Mouse (Mus musculus) erythroblast, adult 5-6 weeks (primary cell): ENCODE results near the gene Vrk2. TPM values are rescaled to one million over a fixed set of nuclear protein-coding genes. Genes with fewer than 3 reads are reported as not detected.

Experiments
- ATAC-seq: replicated peaks from 2 replicates; pipeline ENCODE4 v1.8.0; 2016; ENCODE audit warnings: moderate number of reproducible peaks, mild to moderate bottlenecking, moderate TSS enrichment, inconsistent platforms; ENCODE audit not compliant: poor library complexity, low FRiP score, severe bottlenecking
- total RNA-seq, 2 experiments: library from RNA; stranded (forward) in 1 of 2; stranded (reverse) in 1 of 2; fragments of 150-400 nt in 1 of 2; fragments of 200-764, 138-1000 nt in 1 of 2; gene quantifications; 2 replicates each; pipeline versions ENCODE4 v1.2.3 to v1.2.4; 2015 to 2017; ENCODE audit warnings: low replicate concordance in 2 of 2

Vrk2 gene
- total RNA-seq (2015; ENCODE audit: low replicate concordance) (38.7 and 39.0 TPM in 2 replicates), total RNA-seq (2017; ENCODE audit: low replicate concordance) (52.9 and 64.5 TPM in 2 replicates)

DNA sequence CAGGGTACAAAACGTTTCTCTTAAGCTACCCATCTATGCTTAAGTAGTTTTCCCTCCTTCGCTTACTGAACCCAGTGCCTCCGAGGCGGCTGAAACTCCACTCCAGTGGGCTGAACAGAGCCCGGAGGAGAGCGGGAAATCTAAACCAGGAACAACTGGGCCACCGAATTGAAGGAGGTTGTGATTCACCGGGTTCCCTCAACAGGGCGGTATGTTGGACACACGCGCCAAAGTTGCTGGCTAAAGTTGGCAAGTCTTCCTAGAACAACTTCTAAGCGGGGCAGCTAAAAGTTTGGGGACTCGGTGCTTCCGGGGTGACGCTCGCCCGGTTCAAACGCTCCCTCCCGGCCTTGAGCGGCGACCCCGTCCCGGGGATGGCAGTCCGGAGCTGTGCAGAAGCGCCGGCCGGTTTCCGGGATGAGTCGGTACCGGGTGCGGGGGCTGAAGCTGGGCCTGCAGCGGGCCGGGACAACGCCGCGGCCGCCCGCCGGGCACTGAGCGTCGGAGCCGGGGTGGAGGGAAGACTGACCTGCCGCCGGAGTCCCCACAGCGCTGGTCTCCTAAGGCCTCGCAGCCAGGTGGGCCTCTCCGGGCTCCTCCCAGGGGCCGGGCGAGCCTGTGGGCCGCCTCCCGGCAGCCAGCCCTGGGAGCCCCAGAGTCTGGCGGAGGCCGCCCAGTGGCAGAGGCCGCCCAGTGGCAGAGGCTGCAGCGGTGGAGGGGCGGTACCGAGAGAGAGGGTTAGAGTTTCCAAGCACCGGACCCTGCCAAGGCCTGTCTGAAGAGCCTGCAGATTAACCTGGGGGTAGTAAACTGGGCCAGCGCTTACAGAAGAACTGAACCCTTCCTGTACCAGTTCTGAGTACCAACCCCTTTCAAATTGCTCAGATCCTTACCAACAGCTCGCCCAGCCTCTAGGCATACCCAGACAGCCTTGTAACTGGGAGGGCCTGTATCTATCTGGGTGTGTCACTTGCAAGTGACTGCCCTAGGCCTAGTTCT, at the start of gene Vrk2, which contains the start of gene Gm6899:
Gene Vrk2 (minus strand): TSS at position 939 of the 999 bp plus-strand sequence.
Gene Gm6899 (plus strand): TSS at position 181 of the 999 bp plus-strand sequence.
- ATAC-seq = peak; percentile 95

DNA sequence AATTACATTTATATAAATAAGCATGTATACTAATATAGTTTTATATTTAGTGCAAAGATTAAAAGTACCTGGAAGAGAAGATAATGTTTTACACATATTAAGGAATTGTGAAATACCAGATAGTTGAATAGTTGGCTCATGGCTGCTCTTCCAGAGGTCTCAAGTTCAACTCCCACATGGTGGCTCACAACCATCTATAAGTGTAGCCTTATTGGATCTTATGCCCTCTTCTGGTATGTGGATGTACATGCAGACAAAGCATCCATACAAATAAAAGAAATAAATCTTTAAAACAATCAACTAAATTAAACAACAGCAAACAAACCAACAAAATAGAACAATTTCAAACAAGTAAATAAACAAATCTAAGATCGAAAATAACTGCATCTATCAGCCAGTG, 48.3 kb upstream of the Vrk2 start:
- no peak for ATAC-seq

DNA sequence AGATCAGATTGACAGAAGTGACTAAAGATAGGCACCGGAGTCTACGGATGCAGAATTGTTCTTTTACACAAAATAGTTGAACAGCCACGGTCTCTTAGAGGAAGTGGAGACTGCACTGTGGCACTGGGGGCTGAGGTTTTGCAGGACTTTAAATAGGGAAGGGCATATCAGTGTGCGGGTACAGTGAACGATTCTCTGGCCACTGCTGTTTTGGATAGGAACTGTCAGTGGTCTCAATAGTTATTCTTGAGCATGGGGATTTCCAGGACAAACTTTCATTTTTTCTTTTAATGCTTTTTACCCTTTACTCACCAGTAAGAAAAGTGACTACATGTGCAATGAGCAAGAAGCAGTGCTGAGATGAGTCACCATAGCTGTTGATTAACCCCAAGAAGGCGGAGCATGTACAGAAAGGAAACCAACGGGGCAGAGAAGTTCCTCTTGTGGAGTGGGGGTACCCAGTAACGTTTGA, 46.6 kb upstream of the Vrk2 start:
- no peak for ATAC-seq

DNA sequence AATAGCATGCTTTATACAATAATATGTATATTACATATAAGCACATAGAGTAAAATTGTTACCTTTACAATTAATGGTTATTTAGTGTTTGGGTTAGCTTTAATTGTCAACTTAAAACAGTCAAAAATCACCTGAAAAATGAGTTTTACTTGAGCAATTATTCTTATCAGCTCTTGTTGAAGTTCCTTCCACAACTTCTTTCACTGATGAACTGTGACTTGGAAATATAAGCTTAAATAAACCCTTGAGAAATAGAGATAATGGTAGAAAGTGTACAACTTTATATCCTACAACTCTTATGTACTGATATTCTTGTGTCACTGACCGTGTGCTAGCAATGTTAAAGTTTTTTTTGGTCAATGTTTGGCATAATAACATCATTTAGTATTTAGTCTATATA, 42.4 kb upstream of the Vrk2 start:
- no peak for ATAC-seq

DNA sequence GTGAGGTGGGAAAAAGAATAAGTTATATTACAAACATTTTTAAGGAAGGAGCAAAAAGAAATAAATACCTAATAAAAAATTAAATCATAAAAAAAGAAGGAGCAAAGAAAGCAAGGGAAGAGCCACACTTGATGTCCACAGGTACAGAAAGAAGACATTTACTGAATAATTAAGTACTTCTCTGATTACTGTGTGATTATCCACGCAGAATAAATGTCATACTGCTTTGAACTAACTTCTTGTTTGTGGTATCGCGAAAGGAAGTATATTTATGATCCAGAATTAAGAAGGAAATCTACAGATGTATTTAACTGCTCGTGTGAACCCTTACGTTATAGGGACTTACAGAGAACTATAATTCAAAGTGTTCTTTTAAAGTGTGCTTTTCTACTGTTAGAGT, 28.9 kb upstream of the Vrk2 start:
- ATAC-seq = no peak

DNA sequence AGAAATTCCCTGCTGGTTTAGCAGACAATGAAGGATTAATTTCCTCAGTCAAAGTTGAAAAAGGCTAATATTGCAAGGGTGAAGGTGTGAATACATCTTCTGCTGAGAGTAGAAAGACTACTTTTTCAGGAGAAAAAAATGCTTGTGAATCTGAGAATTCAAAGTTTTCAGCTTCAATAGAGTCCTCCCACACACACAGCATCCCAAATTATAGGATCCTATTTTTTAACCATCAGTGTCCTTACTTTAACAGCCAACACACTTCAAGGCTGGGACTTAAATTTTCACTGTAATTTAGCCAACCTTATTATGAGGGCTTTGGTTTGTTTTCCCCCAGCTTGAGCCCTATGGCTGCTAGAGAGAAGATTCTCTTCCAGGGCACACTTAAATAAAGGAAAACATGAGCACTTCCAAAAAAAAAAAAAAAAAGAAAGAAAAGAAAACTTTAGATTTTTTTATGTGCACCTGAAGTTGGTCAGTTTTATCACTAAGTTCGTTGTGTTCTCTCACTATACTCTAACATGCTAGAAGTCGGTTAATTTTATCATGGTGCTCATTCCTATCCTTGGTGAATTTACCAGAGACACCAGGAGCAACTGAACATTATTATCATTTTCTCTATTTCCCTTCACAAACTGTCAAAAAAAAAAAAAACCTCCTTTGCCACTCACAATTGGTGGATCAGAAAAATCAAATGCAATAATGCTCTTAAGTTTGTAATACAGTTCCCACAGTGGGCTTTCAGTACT, 24.9 kb upstream of the Vrk2 start:
- no peak for ATAC-seq

DNA sequence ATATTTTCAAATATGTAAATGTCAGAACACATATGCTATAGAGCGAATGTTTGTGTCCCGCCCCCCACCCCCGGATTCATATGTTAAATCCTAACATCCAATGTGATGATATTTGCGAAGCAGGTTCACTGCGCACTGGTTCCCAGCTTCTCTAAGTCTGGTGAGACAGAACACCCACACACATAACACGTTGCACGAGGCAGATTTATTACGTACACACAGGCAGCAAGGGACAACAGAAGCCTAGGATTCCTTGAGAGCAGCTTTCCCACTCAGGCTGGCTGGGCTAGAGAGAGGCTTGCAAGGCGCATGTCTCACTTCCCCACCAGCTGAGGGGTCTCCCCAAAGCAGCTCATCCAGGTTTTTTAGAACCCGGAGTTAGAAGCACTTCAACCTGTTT, 15.0 kb upstream of the Vrk2 start:
- ATAC-seq = no peak

DNA sequence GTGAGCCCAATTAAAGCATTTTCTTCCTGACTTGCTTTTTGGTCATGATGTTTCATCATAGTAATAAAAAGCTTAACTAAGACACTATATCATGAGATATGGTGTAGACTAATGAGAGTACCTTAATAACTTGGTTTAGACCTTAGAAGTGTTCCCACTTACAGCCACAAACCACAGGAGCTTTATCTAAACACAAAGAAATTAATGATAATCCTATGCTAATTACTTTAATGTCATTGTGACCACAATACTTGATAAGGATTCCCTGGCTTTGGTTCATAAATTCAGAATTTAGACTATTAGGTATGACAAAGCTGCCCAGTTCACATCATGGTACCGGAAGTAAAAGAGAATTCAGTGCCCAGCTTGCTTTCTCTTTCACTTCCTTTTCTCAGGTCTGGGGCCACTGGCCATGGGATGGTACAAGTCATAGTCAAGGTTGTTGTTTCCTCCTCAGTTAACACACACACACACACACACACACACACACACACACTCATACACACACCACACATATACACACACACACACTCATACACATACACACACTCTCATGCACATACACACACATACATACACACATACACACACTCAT, 10.4 kb upstream of the Vrk2 start:
- no peak for ATAC-seq

DNA sequence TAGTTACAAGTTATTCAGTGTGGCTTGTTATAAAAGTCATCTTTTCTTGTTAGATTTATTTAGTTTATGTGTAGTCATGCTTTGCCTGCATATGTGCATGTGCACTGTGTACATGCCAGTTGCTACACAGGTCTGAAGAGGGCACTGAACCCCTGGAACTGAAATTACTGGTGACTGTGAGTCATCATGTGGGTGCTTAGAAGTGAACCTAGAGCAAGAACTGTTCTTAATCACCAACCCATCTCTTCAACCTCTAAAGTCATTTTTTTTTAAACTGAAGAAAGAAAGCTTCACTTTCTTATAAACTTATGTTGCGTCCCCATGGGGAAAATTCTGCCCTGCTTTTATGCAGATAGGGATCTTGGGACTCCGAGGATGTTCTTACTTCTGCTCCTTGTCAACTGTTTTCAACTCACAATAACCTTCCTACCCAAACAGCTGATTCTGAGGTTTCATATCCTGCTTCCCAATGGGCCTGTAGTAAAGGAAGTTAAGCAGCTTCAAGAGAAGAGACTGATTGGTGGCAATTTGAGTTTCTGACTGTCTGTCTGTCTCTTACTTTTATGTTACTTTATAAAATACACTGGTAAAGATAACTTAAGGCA, 7.9 kb upstream of the Vrk2 start:
- no peak for ATAC-seq

DNA sequence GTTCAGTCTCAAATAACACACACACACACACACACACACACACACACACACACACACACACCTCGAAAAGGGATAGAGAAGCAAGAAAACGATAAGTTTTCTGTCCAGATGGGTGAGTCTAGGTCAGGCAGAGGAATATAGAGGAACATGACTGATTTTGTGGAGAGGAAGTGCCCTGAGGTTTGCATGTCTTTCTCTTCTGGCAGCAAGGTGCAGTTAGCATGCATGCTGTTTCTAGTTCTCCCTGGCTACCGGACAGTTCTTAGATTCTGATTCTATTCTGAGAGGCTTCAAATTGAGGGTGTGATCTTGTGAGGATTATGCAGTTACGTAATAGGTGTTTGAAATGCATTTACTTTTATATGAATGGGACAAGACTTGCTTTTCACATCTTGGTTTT, 6.9 kb upstream of the Vrk2 start:
- ATAC-seq = no peak

DNA sequence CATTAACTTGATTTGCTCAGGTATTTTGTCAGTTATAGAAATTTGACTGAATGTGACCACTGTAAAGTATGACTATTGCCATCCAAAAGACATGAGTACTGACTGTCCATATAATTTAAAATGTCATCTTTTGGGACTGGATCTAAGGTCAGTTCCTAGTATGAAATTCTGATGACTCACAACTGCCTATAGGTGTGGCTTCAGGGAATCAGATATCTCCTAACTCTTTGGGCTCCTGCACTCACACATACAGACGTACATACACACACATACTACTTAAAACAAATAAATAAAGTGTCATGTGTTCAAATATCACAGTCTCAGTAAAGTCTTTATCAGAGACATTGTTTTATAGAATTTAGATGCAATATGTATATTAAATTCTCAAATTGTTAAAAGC, 5.1 kb upstream of the Vrk2 start:
- ATAC-seq = peak; percentile 86

DNA sequence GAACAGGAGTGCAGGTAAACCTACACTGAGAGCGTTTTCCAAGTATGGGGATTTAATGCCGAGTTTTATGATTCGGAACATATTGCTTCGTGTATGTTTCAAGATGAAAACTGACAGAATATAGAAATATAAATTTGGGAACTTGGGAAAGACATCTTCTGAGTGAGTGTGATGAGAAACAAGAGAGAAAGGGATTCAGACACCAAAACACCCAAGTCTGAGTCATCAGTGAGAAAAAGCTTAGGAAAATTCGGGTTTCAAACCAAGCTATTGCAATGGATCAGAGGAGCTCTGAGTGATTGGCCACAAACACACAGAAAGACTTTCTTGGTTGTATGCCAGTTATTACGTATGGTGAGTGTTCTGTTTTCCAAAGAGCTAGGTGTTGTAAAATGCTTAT, 4.0 kb upstream of the Vrk2 start:
- no peak for ATAC-seq

DNA sequence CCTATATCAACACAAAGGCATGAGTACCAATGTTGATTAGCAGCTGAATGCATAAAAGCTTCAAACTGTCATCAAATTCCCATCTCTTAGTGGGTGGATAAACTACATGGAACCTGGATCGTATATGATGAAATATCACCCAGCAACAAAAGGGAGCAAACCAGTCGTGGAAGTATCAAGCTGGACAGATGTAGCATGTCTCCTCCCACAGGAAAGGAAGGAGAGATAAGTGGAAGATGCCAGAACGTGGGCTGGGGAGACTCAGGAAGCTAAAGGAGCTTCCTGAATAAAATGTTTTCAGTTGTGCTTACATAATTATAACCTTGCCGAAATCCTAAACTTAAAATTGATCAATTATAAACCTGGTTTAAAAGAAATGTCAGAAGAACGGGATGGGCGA, 3.3 kb upstream of the Vrk2 start:
- ATAC-seq = no peak

DNA sequence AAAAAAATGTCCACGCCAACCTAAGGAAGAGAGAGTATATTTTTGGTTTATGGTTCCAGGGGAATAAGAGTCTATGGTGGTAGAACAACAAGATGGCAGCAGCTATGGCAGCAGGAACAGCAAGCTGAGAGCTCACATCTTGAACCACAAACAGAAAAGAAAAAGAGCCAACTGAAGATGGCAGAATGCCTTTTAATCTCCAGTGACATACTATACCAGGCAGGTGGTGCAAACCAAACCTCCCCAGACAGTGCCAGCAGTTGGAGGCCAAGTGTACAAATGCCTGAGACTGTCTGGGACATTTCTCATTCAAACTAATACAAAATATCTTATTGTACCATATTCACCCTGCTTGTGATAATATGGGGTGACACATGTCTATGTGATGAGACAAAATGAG, 2.4 kb upstream of the Vrk2 start:
- ATAC-seq = no peak

DNA sequence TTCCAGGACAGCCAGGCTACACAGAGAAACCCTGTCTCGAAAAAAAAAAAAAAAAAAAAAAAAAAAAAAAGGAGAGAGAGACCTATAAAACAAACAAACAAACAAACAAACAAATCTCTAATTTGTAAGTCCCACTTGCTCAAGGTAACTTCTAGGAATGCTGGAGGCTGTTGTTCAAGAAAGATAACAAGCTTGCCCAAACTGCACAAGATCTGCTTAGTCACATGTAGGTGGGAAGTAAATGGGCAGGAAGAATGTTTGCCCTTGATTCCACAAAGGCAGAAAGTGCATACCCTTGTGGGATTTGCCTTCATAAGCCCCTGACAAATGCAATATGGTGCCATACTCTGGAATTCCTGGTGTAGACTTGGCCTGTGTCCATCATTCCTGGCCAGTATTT, 688 bp upstream of the Vrk2 start:
- 0 out of 2 replicates have a peak, but pooled peaks have one; percentile 22 for ATAC-seq

DNA sequence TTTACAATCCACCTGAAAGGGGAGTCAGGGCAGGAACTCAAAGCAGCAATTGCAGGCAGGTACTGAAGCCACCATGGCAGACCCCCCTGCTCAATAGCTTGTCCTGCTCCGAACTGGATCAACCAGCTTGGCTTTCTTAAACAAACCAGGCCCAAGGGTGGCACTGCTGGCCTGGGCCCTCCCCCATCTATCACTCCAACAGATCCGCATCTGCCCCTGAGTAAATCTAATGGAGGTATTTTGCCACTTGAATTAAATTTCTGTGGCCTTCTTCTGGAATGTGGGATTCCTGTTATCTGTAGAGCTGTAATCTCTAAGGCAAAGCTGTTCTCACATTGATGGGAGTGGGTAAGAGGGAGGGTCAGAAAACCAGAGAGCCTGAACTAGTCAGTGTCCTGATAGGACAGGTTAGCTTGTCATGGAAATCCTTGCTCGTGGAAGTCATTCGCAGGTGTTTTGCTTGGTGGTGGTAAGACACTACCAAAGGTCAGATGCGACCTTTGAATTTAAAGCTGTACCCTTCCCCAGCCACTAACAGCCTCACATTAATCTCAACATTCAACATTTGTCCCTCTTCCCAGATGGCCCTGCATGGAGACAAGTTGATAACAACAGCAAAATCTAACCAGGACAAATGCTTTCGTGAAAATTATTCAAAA, 1.3 kb downstream of the Vrk2 start:
- no peak for ATAC-seq

DNA sequence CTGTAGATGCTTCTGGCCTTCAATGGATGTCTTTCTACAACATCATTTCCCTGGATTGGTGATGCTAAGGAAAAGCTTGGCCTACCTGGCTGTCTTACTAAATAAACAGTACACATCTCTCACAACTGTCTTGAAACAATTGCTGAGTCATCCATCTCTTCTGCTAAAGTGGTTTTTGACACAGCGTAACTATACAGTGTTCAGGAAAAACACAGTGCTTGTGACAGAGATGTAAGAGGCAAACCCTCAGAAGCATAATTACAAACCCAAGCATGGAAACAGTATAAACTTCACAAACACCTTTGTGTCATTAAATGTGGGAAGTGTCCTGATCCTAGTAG, 6.6 kb downstream of the Vrk2 start:
- peak; percentile 56; the same call in 1 of the 2 replicates for ATAC-seq

DNA sequence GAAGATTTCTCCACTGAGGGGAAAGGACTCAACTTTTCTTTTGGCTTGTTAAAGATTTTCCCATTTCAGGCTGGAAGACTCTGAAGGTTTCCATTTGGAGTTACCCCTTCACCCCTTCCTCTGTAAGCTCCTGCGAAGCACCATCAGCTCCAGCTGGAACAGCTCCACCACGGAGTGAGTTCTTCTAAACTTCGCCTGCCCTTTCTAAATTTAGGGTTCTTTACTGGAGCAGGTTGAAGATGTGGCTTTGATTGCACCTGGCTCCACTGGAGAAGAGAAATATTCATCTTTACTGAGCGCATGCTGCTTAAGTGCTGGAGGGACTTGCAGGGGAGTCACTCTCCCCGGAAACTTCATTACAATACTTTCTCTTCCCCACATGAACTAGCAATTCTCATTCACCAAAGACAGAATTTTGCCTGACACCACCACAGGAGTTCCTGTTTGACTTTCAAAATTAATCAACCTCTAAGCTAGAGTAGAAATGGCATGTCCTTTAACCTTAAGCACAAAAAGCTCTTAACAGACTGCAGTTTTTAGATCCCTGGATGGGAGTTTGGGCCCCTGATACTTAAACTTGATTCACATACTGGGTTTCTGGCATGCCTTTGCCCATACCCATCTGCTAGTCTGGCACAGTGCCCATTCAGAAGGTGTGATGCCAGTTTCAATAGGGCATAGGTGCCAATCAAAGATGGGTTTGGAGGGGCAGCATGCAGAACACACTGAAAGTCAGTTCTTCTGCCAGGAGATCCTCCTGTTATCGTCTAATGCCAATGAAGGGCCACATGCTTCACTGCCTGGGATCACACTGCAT, 7.2 kb downstream of the Vrk2 start:
- peak; percentile 47; the same call in 1 of the 2 replicates for ATAC-seq
